Mouse (Mus musculus): Measurements from ENCODE around the gene Rnase2b. TPM values are rescaled to one million over a fixed set of nuclear protein-coding genes. Genes with fewer than 3 reads are reported as not detected.
"Not testable (repeated sequence)": the region's sequence is repeated elsewhere in the genome, so short reads cannot be mapped to it uniquely, and the experiment has no call there.

The Rnase2b gene
- polyA plus RNA-seq, 1 experiment, result not detected

DNA sequence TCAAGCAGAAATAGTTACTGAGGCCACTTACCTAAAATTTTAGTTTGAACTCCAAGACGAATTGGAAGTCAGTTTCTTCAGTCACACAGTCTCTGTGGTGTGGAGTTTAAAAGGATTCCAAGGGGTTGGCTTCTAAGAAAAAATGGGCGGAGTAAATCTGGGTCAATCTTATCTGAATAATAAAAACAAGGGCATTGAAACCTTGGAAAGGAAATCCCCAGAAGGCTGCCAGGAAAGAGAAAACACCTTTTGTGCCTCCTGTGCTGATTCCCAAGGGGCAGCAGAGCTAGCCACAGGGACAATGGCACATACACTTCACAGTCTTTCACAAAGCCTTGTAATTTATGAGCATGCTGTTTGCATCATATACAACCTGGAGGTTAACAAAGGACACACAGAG, 15.4 kb upstream of the Rnase2b start, which contains the start of gene Rnase1:
Gene Rnase1 (minus strand): TSS at position 101 of the 400 bp plus-strand sequence.
- Histone ChIP-seq H3K9me3 (ENCODE audit: control insufficient read depth, low read length) (no peaks in the 10 kb centered on the region), H3K4me1 (ENCODE audit: control insufficient read depth) (peaks cover 93% of the 10 kb centered on the region), H3K27me3 (ENCODE audit: control insufficient read depth) (no peaks in the 10 kb centered on the region), H3K36me3 (ENCODE audit: control insufficient read depth) (peaks cover 4% of the 10 kb centered on the region; the same call in 1 of the 2 replicates), H3K4me3 (replicated peaks) (no peak within 1 kb of the TSS)
- no peak for TF ChIP-seq TAL1 (IDR thresholded peaks at IDR 0.05; ENCODE audit: low read length)
- TF ChIP-seq GATA1 (IDR thresholded peaks at IDR 0.05; ENCODE audit: low read length), result no peak

DNA sequence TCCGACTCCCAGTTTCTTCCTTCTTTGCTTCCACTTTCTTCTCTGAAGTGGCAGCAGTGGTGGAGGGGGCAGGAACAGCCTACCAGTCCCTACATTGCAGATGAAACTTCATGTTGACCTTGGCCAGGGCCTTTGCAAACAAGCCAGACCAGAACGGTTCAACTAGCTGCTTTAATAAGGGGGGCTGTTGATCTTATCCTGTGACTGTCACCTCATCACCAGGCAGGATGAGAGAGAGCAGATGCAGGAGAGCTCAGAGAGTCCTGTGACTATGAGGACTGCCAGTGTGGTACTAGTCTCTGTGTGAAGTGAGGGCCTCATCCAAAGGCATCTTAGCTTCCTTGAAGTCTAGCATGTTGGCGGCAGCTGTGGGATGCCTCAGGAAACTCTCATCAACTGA, 14.1 kb upstream of the Rnase2b start:
- no peak for TF ChIP-seq TAL1 (IDR thresholded peaks at IDR 0.05; ENCODE audit: low read length)
- TF ChIP-seq GATA1 (IDR thresholded peaks at IDR 0.05; ENCODE audit: low read length), result no peak
- Histone ChIP-seq H3K4me3 (replicated peaks) (no peak overlapping the region), H3K27me3 (ENCODE audit: control insufficient read depth) (no peaks in the 10 kb centered on the region), H3K4me1 (ENCODE audit: control insufficient read depth) (peaks cover 91% of the 10 kb centered on the region), H3K9me3 (ENCODE audit: control insufficient read depth, low read length) (no peaks in the 10 kb centered on the region), H3K36me3 (ENCODE audit: control insufficient read depth) (peaks cover 4% of the 10 kb centered on the region; the same call in 1 of the 2 replicates)

DNA sequence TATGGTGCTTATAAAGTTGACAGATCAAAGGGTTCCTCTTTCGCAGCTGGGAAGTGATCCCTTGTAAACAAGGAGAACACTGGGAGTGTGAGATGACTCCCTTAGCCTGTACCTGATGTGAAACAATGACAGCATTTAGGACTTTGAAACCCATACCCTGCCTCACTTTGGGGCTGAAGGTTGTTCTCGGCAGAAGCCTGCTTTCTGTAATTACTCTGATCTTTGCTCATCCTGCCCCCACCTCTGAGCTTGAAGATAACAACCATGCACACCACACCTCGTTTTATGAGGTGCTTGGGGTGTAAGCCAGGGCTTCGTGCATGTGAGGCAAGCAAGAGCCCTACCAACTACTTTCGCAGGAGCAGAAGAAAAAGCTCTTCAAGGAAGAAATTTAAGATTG, 12.9 kb upstream of the Rnase2b start:
- Histone ChIP-seq H3K9me3 (ENCODE audit: control insufficient read depth, low read length) (no peaks in the 10 kb centered on the region), H3K4me1 (ENCODE audit: control insufficient read depth) (peaks cover 85% of the 10 kb centered on the region), H3K36me3 (ENCODE audit: control insufficient read depth) (peaks cover 4% of the 10 kb centered on the region; the same call in 1 of the 2 replicates), H3K4me3 (replicated peaks) (peak overlapping the region; percentile 9), H3K27me3 (ENCODE audit: control insufficient read depth) (no peaks in the 10 kb centered on the region)
- no peak for TF ChIP-seq TAL1 (IDR thresholded peaks at IDR 0.05; ENCODE audit: low read length)
- peak; percentile 59 for TF ChIP-seq GATA1 (IDR thresholded peaks at IDR 0.05; ENCODE audit: low read length)

DNA sequence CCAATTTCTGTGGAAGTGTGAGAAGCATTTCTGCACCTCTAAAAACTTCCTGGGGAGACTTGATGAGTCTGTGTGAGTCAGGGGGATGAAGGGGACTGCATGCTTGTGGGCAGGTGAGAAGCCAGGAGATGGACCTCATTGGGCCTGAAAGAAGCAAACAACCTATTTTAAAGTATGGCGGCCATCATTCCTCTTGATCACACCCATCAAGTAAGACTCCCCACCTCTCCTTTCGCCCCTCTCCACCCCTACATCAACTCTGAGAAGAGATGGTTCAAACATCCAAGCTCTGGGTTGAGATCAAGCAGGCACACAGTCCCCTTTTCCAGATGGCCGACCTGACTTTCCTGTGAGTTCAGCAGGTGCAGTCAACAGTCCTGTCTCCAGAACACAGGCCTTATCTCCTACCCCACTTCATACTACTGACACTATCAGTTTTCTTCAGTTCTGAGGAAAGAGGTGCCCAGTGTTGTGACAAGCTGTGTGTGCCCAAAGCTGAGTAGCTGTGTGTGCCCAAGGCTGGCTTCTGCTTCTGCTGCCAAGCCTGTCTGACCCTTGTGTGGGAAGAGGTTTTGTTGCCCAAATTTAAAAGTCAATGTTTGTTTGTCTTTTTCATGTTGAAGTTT, 11.7 kb upstream of the Rnase2b start:
- H3K27me3 ChIP-seq (ENCODE audit: control insufficient read depth), result no peaks in the 10 kb centered on the region
- H3K4me3 ChIP-seq (replicated peaks), result peak overlapping the region; percentile 32
- peaks cover 74% of the 10 kb centered on the region for H3K4me1 ChIP-seq (ENCODE audit: control insufficient read depth)
- peaks cover 3% of the 10 kb centered on the region; the same call in 1 of the 2 replicates for H3K36me3 ChIP-seq (ENCODE audit: control insufficient read depth)
- no peaks in the 10 kb centered on the region for H3K9me3 ChIP-seq (ENCODE audit: control insufficient read depth, low read length)
- peak; percentile 58 for TF ChIP-seq TAL1 (IDR thresholded peaks at IDR 0.05; ENCODE audit: low read length)
- peak; percentile 76 for TF ChIP-seq GATA1 (IDR thresholded peaks at IDR 0.05; ENCODE audit: low read length)

DNA sequence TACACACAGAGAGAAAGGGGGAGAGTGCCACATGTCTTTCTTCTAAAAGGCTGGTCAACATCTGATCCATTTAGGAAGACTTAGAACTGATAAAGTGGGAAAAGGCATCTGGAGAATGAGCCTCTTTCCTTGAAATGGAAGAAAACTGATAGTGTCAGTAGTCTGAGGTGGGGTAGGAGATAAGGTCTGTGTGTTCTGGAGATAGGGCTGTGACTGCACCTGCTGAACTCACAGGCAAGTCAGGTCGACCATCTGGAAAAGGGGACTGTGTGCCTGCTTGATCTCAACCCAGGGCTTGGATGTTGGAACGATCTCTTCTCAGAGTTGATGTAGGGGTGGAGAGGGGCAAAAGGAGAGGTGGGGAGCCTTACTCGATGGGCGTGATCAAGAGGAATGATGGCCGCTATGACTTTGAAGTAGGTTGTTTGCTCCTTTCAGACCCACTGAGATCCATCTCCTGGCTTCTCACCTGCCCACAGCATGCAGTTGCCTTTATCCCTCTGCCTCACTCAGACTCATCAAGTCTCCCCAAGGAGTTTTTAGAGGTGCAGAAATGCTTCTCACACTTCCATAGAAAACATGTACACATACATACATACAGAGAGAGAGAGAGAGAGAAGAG, 9.7 kb upstream of the Rnase2b start:
- Histone ChIP-seq H3K27me3 (ENCODE audit: control insufficient read depth) (no peaks in the 10 kb centered on the region), H3K36me3 (ENCODE audit: control insufficient read depth) (no peaks in the 10 kb centered on the region; the same call in 1 of the 2 replicates), H3K9me3 (ENCODE audit: control insufficient read depth, low read length) (no peaks in the 10 kb centered on the region), H3K4me3 (replicated peaks) (no peak overlapping the region), H3K4me1 (ENCODE audit: control insufficient read depth) (peaks cover 61% of the 10 kb centered on the region)
- TF ChIP-seq TAL1 (IDR thresholded peaks at IDR 0.05; ENCODE audit: low read length) (peak; percentile 57), GATA1 (IDR thresholded peaks at IDR 0.05; ENCODE audit: low read length) (peak; percentile 70)

DNA sequence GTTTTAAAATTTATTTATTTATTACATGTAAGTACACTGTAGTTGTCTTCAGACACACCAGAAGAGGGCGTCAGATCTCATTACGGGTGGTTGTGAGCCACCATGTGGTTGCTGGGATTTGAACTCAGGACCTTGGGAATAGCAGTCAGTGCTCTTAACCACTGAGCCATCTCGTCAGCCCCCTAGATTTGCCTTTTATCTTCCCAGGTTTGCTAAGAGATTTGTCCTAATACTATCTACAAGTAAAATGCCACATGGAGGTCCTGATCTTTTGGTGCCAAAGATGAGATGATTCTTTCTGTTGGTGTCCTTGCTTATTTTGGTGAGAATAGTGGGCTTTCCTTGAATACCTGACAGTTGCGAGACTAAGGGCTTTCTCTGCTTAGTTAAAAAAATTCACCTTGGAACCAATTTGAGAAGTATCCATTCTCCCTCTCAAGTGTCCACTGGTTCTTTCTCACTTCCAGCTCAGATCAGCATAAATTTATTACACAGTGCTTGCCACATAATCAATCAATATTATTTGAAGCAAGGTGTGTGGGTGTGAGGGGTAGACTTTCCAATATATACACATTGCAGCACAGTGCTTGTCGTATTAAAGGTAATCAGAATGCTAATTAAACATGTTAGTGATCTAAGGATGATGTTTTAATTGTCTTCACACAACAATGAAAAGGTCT, 5.9 kb upstream of the Rnase2b start:
- Histone ChIP-seq H3K4me3 (replicated peaks) (no peak overlapping the region), H3K4me1 (ENCODE audit: control insufficient read depth) (peaks cover 39% of the 10 kb centered on the region), H3K36me3 (ENCODE audit: control insufficient read depth) (no peaks in the 10 kb centered on the region), H3K27me3 (ENCODE audit: control insufficient read depth) (0 out of 2 replicates have a peak, but pooled peaks cover 2% of the 10 kb centered on the region), H3K9me3 (ENCODE audit: control insufficient read depth, low read length) (no peaks in the 10 kb centered on the region)
- no peak for TF ChIP-seq TAL1 (IDR thresholded peaks at IDR 0.05; ENCODE audit: low read length)
- no peak for TF ChIP-seq GATA1 (IDR thresholded peaks at IDR 0.05; ENCODE audit: low read length)

DNA sequence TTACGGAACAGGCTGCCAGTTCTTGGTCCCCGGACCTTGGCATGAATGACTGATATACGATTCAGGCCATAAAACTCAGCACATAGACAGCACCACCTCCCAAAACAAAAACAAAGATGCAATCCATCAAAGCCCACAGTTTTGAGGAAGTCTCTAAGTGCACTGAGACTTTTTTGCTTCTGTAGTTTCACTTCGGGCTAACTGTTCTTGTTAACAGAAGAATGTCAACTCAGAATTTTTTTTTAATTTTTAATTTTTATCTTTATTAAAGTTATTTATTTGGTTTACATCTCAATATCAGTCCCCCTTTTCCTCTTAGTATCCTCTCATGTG, 5.4 kb upstream of the Rnase2b start:
- H3K36me3 ChIP-seq (ENCODE audit: control insufficient read depth), result no peaks in the 10 kb centered on the region
- TF ChIP-seq GATA1 (IDR thresholded peaks at IDR 0.05; ENCODE audit: low read length), result no peak
- TF ChIP-seq TAL1 (IDR thresholded peaks at IDR 0.05; ENCODE audit: low read length), result no peak
- H3K4me1 ChIP-seq (ENCODE audit: control insufficient read depth), result peaks cover 39% of the 10 kb centered on the region
- H3K9me3 ChIP-seq (ENCODE audit: control insufficient read depth, low read length), result no peaks in the 10 kb centered on the region
- 0 out of 2 replicates have a peak, but pooled peaks cover 2% of the 10 kb centered on the region for H3K27me3 ChIP-seq (ENCODE audit: control insufficient read depth)
- no peak overlapping the region for H3K4me3 ChIP-seq (replicated peaks)

DNA sequence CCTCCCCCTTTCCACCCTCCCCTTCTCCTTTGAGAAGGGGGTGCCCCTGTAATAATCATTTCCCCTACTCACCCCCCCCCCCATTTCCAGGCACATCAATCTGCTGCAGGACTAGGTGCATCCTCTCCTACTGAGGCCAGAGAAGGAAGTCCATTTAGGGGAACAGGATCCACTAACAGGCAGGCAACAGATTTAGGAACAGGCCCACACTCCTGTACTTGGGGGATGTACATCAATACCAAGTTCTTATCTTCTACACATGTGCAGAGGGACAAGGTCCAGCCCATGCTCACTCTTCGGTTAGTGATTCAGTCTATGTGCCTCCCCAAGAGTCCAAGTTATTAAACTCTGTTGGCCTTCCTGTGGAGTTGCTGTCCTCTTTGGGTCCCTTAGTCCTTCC, 5.0 kb upstream of the Rnase2b start:
- Histone ChIP-seq H3K4me3 (replicated peaks) (no peak overlapping the region), H3K9me3 (ENCODE audit: control insufficient read depth, low read length) (no peaks in the 10 kb centered on the region), H3K4me1 (ENCODE audit: control insufficient read depth) (peaks cover 36% of the 10 kb centered on the region), H3K36me3 (ENCODE audit: control insufficient read depth) (no peaks in the 10 kb centered on the region), H3K27me3 (ENCODE audit: control insufficient read depth) (peaks cover 3% of the 10 kb centered on the region; the same call in 1 of the 2 replicates)
- no peak for TF ChIP-seq GATA1 (IDR thresholded peaks at IDR 0.05; ENCODE audit: low read length)
- no peak for TF ChIP-seq TAL1 (IDR thresholded peaks at IDR 0.05; ENCODE audit: low read length)

DNA sequence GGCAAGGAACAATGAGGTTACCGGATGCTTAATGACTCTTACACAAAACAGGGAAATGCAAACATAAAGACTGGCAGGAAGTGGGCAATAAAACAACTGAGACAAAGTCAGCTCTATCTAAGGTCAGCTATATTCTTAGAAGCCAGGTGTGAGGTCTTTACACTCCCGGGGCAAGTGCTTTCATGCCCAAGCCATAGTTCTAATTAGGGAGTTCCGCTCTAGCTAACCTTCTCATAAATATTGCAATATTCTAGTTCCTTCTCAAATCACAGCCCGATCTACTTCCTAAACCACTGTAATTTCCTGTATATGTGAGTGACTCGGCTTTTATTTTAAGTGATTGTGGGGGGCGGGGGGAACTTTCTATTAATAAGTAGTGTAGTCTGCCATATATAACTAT, 1.3 kb downstream of the Rnase2b start:
- Histone ChIP-seq H3K4me1 (ENCODE audit: control insufficient read depth) (peaks cover 21% of the 10 kb centered on the region), H3K27me3 (ENCODE audit: control insufficient read depth) (peaks cover 24% of the 10 kb centered on the region)
- not testable (repeated sequence) for H3K9me3 ChIP-seq (ENCODE audit: control insufficient read depth, low read length); H3K4me3 ChIP-seq (replicated peaks); H3K36me3 ChIP-seq (ENCODE audit: control insufficient read depth)
